Mouse (Mus musculus) neural tube, embryonic 10.5 days (tissue): ENCODE results near the gene Tmem262.
A peak's percentile ranks its signal among the peaks of the same experiment; 100 is the strongest.
"Not testable (repeated sequence)": the region's sequence is repeated elsewhere in the genome, so short reads cannot be mapped to it uniquely, and the experiment has no call there.

Source experiments
- DNase-seq: peaks from one replicate; pipeline ENCODE4 v3.0.0-alpha.2; 2017; ENCODE audit warnings: low spot score; ENCODE audit errors: extremely low spot score

The Tmem262 gene

DNA sequence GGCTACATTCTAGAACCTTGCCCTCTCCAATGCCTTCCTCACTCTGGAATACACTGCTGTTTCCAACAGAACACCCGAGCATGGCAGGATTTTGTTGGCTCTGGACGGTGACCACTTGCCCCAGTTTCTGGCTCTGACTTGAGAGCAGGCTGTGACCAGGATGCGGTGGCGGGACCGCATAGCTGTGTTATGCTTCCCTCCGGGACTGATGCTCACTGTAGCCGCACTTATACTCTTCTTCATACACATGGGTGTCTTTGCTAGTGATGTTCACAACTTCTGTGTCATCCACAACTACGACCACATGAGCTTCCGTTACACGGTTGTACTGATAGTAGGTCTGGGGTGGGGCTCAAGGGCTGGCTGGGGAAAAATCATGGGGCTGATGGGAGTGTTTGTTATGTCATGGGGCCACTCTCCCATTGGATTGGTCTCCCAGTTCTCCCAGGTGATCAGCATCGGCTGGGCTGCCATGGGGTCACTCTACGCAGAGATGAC lies at the start of gene Tmem262:
TSS of gene Tmem262 (plus strand) at position 51 of the 498 bp plus-strand sequence.
- no peak for DNase-seq

- no peak for DNase-seq
Observed at GRCm38 (mm10) chr19:6030520-6031280, 49.1 kb upstream of the Tmem262 start.

- DNase-seq, result no peak
Observed at GRCm38 (mm10) chr19:6035966-6036585, 43.8 kb upstream of the Tmem262 start.

GRCm38 (mm10) chr19:6037695-6038094 lies 42.1 kb upstream of the Tmem262 start:
- no peak for DNase-seq

DNA sequence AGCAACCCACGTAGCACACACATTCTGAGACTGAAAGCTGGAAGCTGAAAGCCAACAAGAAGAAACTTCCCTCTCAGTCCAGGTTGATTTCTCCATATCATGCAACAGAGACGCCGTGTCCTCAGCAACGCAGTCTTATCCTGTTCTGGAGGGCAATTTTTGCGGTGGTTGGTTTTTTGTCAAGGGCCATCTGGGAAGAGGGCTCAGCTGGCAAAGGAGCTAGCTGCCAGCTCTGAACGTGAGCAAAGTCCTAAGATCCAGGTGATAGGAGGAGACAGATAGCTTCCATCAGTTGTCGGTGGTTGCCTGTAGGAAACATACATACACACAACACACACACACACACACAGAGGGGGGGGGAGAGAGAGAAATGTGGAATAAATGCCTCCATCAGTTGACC lies 41.5 kb upstream of the Tmem262 start:
- no peak for DNase-seq

GRCm38 (mm10) chr19:6040002-6040401 lies 39.8 kb upstream of the Tmem262 start:
- DNase-seq, result no peak

- DNase-seq, result no peak
Observed at GRCm38 (mm10) chr19:6042293-6042692, 37.5 kb upstream of the Tmem262 start.

GRCm38 (mm10) chr19:6044102-6044501 lies 35.7 kb upstream of the Tmem262 start:
- DNase-seq, result not testable (repeated sequence)

- DNase-seq, result no peak
Observed at GRCm38 (mm10) chr19:6045366-6046293, 34.2 kb upstream of the Tmem262 start.

DNA sequence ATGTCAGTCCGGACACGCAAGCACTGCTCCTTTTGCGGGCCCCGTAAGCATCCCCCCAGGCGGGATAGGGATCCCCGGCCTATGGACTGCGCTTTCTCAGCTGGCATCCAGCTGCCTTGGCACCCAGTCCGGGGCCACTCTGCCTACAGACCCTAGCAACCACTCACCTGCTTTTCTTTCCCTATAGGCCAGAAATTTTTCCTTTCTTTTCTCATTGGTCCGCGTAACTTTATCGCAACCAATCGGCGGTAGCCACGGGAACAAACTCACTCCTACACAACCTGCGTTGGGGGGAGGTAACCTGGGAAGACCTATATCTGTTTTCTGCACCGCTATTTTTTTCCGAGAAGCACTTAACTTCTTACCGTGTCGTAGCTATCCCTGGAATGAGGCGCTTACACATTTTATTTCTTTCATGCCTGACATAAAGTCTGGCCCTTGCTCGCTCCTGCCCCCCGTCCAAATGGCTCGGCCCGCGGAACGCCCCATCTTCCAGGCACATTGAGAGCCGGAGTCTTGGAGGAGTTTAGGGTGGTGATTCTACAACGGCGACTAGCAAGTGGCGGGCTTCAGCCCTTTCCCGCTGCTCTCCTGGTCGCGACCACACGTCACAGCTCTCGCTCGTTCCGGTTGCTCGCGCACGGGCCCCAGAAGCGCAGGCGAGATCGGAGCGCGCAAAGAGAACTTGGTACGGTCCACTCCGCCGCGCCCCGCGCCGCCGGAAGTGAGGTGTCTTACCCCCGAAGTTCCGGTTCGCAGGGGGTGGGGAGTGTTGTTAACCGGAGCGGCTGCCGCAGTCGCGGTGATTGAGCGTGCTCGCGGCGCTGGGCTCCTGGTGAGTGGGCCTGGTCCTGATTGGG lies 33.3 kb upstream of the Tmem262 start, which contains the start of gene Syvn1:
TSS of gene Syvn1 (plus strand) at position 283 of the 860 bp plus-strand sequence.
- peak; percentile 95 for DNase-seq

DNA sequence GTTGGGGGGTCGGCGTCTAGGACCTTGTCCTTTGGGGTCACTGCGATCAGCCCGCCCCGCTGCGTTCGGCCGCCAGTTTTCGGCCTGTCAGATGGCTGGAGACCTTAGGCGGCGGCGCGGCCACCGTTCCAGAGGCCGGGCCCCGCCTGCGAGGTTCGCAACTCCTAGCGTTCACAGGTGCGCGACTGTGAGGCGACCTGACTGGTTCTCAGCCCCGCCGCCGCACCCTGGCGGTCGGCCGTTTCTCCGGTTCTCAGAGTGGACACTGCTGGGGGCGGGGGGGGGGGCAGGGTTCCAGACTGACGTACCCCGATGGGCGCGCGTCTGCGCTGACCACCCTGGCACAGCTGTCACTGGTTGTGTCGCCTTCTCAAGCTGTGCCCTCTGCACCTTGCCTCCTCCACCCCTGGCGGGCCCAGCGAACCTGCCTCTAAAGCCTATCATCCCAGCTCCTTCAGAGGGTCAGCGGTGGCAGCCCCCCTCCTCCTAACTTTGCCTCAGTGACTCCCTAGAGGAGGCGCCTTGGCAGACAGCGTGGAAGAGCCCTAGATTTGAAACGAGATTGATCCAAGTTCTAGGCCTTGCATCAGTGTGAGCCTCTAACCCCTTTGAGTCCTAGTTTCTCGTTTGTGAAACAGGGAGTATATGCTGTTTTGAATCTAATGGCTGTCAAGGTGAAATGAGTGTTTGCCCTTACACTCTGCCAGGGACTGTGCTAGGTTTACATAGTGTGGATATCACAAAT lies 32.5 kb upstream of the Tmem262 start:
- DNase-seq, result no peak

DNA sequence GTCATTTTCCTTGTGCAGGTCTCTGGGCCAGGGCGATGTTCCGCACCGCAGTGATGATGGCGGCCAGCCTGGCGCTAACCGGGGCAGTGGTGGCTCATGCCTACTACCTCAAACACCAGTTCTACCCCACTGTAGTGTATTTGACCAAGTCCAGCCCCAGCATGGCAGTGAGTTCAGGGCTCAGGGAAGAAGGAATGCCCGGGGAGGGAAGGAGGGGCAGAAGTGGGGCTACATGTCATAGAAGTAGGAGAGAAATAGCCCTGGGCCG lies 32.0 kb upstream of the Tmem262 start:
- no peak for DNase-seq

DNA sequence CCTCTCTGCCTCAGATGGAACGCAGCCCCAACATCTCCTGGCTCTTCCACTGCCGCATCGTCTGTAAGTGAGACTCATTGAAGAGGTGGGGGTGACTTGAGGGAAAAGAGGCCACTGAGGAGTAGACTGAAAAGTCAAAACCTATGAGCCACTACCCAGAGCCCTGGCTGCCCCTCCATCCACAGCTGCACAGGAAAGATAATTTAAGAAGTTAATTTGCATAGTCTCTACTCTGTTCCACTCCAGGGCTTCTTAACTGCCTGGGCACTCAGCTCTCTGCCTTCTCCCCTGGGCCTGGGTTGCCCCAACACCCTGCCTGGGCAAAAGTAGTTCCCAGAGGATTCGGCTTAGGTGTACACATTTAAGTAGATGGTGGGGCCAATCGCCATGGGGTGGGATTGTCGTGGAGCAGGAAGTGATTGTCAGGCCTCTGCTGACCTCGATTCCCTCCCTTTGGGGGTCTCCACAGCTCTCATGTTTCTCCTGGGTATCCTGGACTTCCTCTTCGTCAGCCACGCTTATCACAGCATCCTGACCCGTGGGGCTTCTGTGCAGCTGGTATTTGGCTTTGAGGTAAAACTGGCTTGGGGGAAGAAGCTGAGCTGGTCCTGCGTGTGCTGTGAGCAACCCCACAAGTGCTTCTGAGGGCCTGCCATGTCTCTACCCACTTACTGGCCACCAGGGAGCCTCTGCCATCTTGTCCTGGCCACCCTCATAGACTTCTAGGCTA lies 31.0 kb upstream of the Tmem262 start:
- DNase-seq, result no peak

DNA sequence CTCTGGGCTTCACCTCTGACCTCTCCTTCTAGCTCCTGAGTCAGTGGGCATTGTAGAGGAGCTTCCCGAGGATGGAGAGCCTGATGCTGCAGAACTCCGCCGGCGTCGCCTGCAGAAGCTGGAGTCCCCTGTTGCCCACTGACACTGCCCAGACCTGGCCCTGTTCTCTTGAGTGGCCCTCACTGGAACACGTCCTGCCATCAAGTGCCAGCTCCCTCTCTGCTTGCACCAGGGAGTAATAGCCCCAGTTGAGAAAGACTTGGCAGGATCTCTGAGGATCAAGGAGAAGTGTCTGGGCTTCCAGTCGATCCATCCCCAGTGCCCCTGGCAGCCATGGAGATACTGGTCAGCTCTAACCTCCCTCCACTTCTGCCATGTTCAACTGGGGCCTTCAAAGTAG lies 27.3 kb upstream of the Tmem262 start:
- DNase-seq, result no peak

GRCm38 (mm10) chr19:6054296-6054695 lies 25.5 kb upstream of the Tmem262 start:
- no peak for DNase-seq

GRCm38 (mm10) chr19:6056696-6057095 lies 23.1 kb upstream of the Tmem262 start:
- no peak for DNase-seq

DNA sequence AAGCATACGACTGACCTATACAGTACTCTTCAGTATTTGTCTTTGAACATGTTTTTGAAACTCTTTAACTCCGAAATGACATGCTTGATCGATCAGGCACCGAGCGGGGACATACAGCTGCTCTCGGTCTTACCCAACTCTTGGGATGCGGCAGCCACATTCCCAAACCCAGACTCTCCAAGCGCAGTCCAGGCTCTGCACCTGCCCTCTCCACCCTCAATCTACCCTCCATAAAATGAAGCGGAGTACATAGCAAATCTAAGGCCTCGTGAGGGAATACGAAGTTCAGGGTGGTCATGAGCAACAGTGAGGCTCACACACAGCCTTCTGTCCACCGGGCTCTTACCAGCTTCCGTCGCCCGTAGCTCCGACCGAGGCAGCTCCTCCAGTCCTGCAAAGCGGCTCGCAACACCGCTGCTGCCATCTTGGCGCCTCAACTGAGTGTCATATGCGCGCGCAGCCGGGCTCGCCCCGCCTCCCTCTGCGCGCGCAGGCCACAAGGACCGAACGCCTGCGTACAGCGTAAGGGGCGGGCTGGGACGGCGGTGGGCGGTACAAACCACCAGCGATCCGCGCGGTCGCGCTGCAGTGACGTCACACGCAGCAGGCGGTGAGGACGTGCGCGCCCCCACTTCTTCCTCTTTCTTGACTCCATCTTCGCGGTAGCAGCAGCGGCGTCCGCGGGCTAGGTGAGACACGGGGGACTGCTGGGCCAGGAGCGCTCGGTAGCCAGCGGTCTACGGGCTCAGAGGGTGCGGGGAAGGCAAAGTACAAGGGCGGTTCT lies 22.3 kb upstream of the Tmem262 start, which contains the start of the genes Mrpl49 and Fau:
TSS of gene Mrpl49 (minus strand) at position 473 of the 784 bp plus-strand sequence.
TSS of gene Fau (plus strand) at position 532 of the 784 bp plus-strand sequence.
- peak; percentile 98 for DNase-seq

DNA sequence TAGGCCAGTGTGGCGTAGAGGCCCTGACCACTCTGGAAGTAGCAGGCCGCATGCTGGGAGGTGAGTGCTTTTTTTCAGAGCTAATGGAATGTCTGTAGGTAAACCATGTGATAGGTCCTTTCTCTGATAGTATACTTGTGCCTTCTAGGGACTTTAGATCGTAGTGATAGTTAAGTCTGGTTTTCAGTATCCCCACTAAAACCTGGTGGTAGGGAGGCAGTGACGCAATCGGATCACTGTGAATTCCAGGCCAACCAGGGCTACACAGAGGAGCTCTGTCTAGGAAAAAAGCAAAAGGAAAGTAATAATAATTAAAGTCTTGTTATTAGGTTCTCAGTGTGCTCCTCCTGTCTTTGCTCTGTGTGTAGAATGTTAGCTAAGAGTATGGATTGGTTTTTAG lies 21.3 kb upstream of the Tmem262 start:
- no peak for DNase-seq

GRCm38 (mm10) chr19:6058966-6059365 lies 20.9 kb upstream of the Tmem262 start:
- no peak for DNase-seq
